Mouse (Mus musculus) heart, embryonic 15.5 days (tissue): ENCODE results near the gene Fam173b. TPM values are rescaled to one million over a fixed set of nuclear protein-coding genes. Genes with fewer than 3 reads are reported as not detected.

ENCODE experiments used
- ATAC-seq: fragments of 200-750 bp; cut with Nextera tagmentation; replicated peaks from 2 replicates; pipeline ENCODE4 v1.8.0; 2017; ENCODE audit warnings: low read depth, moderate TSS enrichment; ENCODE audit not compliant: insufficient number of reproducible peaks, insufficient read depth, low FRiP score
- H3K27ac ChIP-seq: fragments of 300-500 bp; sonication (generic); 2 replicates; pipeline ENCODE4 v1.5.1; 2015; ENCODE audit warnings: mild to moderate bottlenecking, inconsistent platforms
- H3K27me3 ChIP-seq: fragments of 300-500 bp; sonication (generic); 2 replicates; pipeline ENCODE4 v1.6.1; 2015; ENCODE audit warnings: inconsistent platforms
- H3K36me3 ChIP-seq: fragments of 300-500 bp; sonication (generic); 2 replicates; pipeline ENCODE4 v1.6.1; 2015; ENCODE audit warnings: mild to moderate bottlenecking, inconsistent platforms
- H3K4me1 ChIP-seq: fragments of 300-500 bp; sonication (generic); replicated peaks from 2 replicates; pipeline ENCODE4 v1.6.1; 2015; ENCODE audit warnings: inconsistent platforms
- H3K4me2 ChIP-seq: fragments of 300-500 bp; sonication (generic); 2 replicates; pipeline ENCODE4 v1.6.1; 2015; ENCODE audit warnings: inconsistent platforms, mild to moderate bottlenecking, moderate library complexity
- H3K4me3 ChIP-seq: fragments of 300-500 bp; sonication (generic); 2 replicates; pipeline ENCODE4 v1.5.1; 2015; ENCODE audit warnings: mild to moderate bottlenecking, inconsistent platforms
- H3K9ac ChIP-seq: fragments of 300-500 bp; sonication (generic); 2 replicates; pipeline ENCODE4 v1.6.1; 2015; ENCODE audit warnings: mild to moderate bottlenecking, inconsistent platforms
- H3K9me3 ChIP-seq: fragments of 300-500 bp; sonication (generic); replicated peaks from 2 replicates; pipeline ENCODE4 v1.6.1; 2016; ENCODE audit warnings: inconsistent platforms
- WGBS: fragments of 180-500 bp; shearing (Covaris S2); methylation state at CpG from one replicate; pipeline ENCODE4 v1.1.7; 2015; ENCODE audit warnings: mixed read lengths; 5-methylcytosine and 5-hydroxymethylcytosine counted together
- polyA plus RNA-seq: library from polyadenylated mRNA; unstranded; fragments of >200 nt; fragmentation: Nextera tagmentation; extraction: Ambion mirVana; gene quantifications from 2 replicates; pipeline ENCODE4 v1.2.1, GENCODE M21; 2015

The Fam173b gene
- polyA plus RNA-seq, 1 experiment from 2014 or later: 14.9 TPM

DNA sequence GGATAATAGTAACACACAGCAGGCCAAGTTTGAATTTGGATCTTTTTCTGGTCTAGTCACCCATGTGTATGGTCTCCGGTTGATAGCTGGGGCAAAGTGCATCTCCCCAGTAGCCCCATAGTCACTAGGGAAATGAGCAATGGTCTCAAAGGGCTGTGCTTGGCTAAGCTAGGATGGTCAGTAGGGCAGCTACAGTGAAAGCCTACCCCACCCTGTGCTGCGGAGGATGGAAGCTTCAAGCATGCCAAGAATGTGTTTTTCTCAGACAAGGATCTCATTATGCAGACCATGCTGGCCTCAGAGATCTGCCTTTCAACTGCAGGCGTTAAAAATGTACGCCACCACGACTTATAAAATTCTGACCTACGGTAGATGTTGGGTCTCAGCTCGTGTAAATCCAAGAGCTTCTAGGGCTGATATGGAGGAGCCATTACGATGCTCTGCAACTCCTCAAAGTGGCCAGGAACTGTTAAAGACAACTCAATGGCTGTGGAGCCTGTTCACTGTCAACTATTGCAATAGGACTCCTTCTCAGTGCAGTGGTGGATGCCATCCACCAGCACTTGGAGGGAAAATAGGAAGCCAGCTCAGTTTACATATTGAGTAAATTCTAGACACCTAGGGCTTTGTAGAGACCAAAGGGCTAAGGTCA, 12.5 kb upstream of the Fam173b start:
- WGBS: 29% methylated on average over 8 of the region's 8 CpGs
- Histone ChIP-seq H3K4me2 (no peak overlapping the region), H3K27me3 (no peaks in the 10 kb centered on the region), H3K27ac (no peak overlapping the region), H3K36me3 (peaks cover 47% of the 10 kb centered on the region), H3K9ac (no peak overlapping the region), H3K4me1 (peaks cover 12% of the 10 kb centered on the region), H3K9me3 (no peaks in the 10 kb centered on the region), H3K4me3 (no peak overlapping the region)
- no peak for ATAC-seq

DNA sequence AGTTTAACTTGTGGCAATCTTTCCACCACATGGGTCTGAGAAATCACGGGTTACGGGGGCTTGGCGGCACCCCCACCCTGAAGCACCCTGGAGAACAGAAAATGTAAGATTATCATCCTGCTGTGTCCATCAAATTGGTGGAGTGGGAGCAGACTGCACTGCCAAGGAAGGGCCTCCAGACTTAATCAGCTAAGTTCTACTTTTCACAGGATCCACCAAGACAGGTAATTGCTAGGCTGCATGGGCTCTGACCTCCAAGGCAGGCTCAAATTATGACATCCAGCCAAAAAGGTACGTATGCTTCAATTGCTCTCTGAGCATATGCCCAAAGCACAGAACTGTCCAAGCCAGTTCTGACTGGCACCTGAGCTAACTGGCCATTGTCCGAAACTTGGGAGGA, 11.5 kb upstream of the Fam173b start:
- H3K27ac ChIP-seq: no peak overlapping the region
- ATAC-seq: no peak
- H3K9me3 ChIP-seq: no peaks in the 10 kb centered on the region
- H3K4me1 ChIP-seq: peaks cover 9% of the 10 kb centered on the region
- peaks cover 57% of the 10 kb centered on the region for H3K36me3 ChIP-seq
- 86% methylated on average over 5 of the region's 5 CpGs for WGBS
- H3K27me3 ChIP-seq: no peaks in the 10 kb centered on the region
- no peak overlapping the region for H3K9ac ChIP-seq
- H3K4me3 ChIP-seq: no peak overlapping the region
- no peak overlapping the region for H3K4me2 ChIP-seq

DNA sequence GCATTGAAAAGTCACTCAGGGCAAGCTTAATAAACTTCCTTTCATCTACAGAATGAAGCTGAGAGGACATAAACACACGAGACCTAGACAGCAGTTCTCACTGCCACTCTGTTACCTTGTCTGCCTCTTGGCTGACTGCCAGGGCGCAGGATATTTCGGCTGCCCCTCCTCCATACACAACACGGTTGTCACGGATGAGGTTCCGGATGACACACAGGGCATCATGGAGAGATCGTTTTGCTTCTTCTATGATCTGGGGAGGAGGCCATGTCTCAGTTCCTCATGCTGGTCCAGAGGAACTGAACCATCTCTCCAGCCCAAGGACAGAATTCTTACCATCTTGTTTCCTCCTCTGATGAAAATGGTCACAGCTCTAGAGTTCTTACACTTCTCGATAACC, 9.1 kb upstream of the Fam173b start:
- 79% methylated on average over 8 of the region's 8 CpGs for WGBS
- Histone ChIP-seq H3K27ac (no peak overlapping the region), H3K36me3 (peaks cover 67% of the 10 kb centered on the region), H3K9me3 (no peaks in the 10 kb centered on the region), H3K4me2 (no peak overlapping the region), H3K27me3 (no peaks in the 10 kb centered on the region), H3K4me1 (peaks cover 6% of the 10 kb centered on the region), H3K9ac (no peak overlapping the region), H3K4me3 (no peak overlapping the region)
- no peak for ATAC-seq

DNA sequence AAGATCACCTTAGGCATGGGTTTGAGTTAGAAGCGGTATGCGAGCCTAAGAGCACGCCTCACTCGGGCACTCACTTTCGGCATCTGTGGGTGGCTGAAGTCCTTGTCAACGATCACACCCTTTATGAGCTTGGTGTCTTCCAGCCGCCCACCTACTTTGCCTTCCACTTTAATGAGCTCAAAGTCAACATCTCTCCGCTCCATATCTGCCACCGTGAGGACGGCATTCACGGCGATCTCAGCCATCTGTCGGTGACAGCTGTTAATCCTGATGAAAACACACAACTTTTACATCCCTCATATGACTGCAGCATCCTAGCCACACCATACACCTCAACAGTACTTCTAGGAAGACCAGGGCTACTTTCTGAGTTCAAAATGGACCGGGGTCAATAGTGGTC, 7.4 kb upstream of the Fam173b start:
- no peaks in the 10 kb centered on the region for H3K27me3 ChIP-seq
- WGBS: 87% methylated on average over 14 of the region's 14 CpGs
- H3K36me3 ChIP-seq: peaks cover 67% of the 10 kb centered on the region
- no peak overlapping the region for H3K4me2 ChIP-seq
- H3K4me3 ChIP-seq: no peak overlapping the region
- H3K9ac ChIP-seq: no peak overlapping the region
- no peak for ATAC-seq
- peaks cover 9% of the 10 kb centered on the region for H3K4me1 ChIP-seq
- H3K9me3 ChIP-seq: no peaks in the 10 kb centered on the region
- H3K27ac ChIP-seq: no peak overlapping the region

DNA sequence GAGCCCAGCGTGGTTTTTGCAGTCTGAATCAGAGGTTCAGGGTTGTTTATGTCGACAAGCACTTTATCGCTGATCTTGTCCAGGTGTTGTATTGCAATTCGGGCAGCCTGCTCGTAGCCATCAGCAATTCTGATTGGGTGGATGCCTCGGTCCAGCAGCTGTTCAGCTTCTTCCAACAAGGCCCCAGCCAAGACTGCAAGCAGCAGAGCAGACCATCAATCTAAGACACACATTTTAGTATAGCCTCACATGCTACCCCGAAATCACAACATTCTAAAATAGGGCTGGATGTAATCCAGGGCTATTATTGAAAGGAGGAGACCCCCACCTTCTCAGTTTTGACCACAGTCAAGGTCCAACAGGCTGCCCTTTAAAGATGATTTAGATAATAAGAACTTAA, 6.0 kb upstream of the Fam173b start:
- Histone ChIP-seq H3K4me3 (no peak overlapping the region), H3K9ac (no peak overlapping the region), H3K4me2 (no peak overlapping the region), H3K27ac (no peak overlapping the region), H3K27me3 (no peaks in the 10 kb centered on the region), H3K9me3 (no peaks in the 10 kb centered on the region), H3K36me3 (peaks cover 55% of the 10 kb centered on the region), H3K4me1 (peaks cover 21% of the 10 kb centered on the region)
- WGBS: 62% methylated on average over 7 of the region's 7 CpGs
- ATAC-seq: no peak

DNA sequence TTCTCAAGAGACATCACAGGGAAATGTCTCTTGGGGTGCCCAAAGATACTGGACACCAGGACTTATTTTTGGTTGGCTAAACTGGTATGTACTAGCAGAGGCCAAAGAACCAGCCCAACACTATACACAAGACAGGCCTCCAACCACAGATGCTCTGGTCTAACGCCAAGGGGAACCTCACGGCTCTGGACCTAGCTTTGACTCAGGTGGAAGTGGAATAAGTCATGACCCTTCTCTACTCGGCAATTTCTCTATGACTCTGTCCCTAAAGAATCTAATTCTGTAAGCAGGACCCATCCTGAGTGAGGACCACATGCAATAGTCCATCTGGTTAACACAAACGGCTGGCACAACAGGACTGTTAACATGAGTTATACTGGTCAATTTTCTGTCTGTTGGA, 1.8 kb upstream of the Fam173b start:
- H3K9ac ChIP-seq: no peak overlapping the region

DNA sequence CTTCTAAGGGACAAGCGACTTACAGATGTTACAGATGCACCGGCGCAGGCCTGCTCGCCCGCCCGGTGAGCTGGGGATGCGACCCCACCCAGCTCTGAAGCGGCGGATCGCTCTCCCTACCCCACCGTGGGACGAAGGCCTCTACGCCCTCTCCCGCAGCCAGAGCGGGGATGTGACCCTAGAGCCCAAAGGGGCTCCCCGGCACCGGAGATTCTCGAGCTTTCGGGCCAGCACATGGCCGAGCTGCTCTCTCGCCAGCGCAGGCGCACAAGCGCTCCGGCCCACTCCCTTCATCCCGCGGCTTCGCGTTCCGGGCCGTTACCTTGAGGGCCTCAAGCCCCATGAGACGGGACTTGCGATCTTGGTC, 390 bp upstream of the Fam173b start:
- Histone ChIP-seq H3K9ac (peak overlapping the region; percentile 80), H3K4me2 (peak overlapping the region; percentile 78), H3K4me3 (peak overlapping the region; percentile 76), H3K36me3 (0 out of 2 replicates have a peak, but pooled peaks cover 2% of the 10 kb centered on the region), H3K9me3 (no peaks in the 10 kb centered on the region), H3K27ac (peak overlapping the region; percentile 74), H3K27me3 (no peaks in the 10 kb centered on the region), H3K4me1 (peaks cover 31% of the 10 kb centered on the region)
- peak; percentile 68 for ATAC-seq
- under 1% methylated on average over 33 of the region's 33 CpGs for WGBS

More for the DNA sequence above, 1.8 kb upstream of the Fam173b start:
- peak overlapping the region; percentile 78 for H3K4me2 ChIP-seq
- peak overlapping the region; percentile 76; the same call in 1 of the 2 replicates for H3K4me3 ChIP-seq
- no peak for ATAC-seq
- H3K36me3 ChIP-seq: peaks cover 13% of the 10 kb centered on the region
- H3K27me3 ChIP-seq: no peaks in the 10 kb centered on the region
- H3K27ac ChIP-seq: no peak overlapping the region
- peaks cover 31% of the 10 kb centered on the region for H3K4me1 ChIP-seq
- WGBS: 62% methylated on average over 4 of the region's 4 CpGs
- no peaks in the 10 kb centered on the region for H3K9me3 ChIP-seq

DNA sequence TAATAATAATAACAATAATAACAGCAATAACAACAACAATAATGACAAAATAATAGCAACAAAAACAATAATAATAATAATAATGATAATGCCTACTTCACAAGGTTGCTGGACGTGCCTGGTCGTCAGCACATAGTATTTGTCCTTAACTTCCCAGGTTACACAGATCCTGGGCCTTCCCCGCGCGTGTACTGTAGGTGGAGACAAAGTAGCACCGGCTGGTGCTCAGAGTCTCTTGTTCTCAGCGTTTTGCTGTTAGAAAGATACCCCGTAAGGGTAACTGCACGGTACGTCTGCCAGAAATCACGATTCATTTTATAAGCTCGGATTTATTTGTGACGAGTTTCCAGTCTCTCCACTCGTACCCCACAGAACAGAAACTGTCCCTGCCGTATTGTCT, 774 bp downstream of the Fam173b start:
- H3K9me3 ChIP-seq: no peaks in the 10 kb centered on the region
- H3K4me2 ChIP-seq: peak overlapping the region; percentile 75
- peak overlapping the region; percentile 94 for H3K27ac ChIP-seq
- peak overlapping the region; percentile 96 for H3K9ac ChIP-seq
- 2% methylated on average over 15 of the region's 15 CpGs for WGBS
- H3K36me3 ChIP-seq: no peaks in the 10 kb centered on the region
- H3K27me3 ChIP-seq: no peaks in the 10 kb centered on the region
- ATAC-seq: peak; percentile 43; the same call in 1 of the 2 replicates
- peaks cover 36% of the 10 kb centered on the region for H3K4me1 ChIP-seq
- peak overlapping the region; percentile 76 for H3K4me3 ChIP-seq

DNA sequence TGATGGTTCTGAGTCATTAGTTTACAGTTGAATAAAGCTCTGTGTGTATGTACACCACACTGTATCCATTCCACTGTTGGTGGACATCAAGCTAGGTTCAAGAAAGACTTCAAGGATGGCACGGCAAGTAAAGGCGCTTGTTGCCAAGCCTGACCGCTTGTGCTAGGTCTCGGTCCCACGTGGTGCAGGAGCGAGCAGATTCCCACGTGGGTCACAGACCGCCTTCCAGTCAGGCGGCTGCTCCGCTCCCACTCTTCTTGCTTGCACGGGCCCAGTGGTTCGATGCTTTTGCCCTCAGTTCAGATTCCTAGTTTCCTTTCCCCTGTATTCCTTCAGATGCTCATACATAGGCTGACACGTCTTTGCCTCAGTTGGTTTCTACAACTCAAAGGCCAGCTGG, 1.5 kb downstream of the Fam173b start:
- Histone ChIP-seq H3K9me3 (no peaks in the 10 kb centered on the region), H3K4me3 (peak overlapping the region; percentile 76; the same call in 1 of the 2 replicates), H3K36me3 (no peaks in the 10 kb centered on the region), H3K9ac (no peak overlapping the region), H3K4me1 (peaks cover 36% of the 10 kb centered on the region), H3K27ac (0 out of 2 replicates have a peak overlapping the region, but pooled peaks have one; percentile 94), H3K4me2 (peak overlapping the region; percentile 75), H3K27me3 (no peaks in the 10 kb centered on the region)
- ATAC-seq: no peak
- 86% methylated on average over 13 of the region's 13 CpGs for WGBS

DNA sequence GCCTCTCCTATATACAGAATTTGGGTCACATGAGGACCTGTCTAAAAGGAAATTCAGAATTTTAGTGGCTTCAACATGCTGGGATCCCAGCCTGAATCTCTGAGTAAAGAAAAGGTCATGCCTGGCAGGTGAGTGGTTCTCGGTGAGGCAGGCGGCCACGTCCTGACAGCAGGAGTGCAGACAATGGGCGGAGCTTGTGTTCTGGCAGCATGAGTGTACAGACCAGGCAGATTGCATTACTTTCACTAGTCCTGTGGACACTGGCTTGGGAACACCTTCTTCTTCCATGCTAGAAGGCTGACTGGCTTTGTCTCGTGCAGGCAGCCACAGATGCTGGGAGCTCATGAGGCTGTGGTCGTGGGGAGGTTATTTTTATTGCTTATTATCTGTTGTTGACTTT, 5.2 kb downstream of the Fam173b start:
- Histone ChIP-seq H3K27me3 (no peaks in the 10 kb centered on the region), H3K27ac (no peak overlapping the region), H3K9me3 (no peaks in the 10 kb centered on the region), H3K4me2 (no peak overlapping the region), H3K9ac (no peak overlapping the region), H3K36me3 (no peaks in the 10 kb centered on the region; the same call in 1 of the 2 replicates), H3K4me3 (no peak overlapping the region), H3K4me1 (peaks cover 14% of the 10 kb centered on the region)
- WGBS: 48% methylated on average over 6 of the region's 6 CpGs
- no peak for ATAC-seq

DNA sequence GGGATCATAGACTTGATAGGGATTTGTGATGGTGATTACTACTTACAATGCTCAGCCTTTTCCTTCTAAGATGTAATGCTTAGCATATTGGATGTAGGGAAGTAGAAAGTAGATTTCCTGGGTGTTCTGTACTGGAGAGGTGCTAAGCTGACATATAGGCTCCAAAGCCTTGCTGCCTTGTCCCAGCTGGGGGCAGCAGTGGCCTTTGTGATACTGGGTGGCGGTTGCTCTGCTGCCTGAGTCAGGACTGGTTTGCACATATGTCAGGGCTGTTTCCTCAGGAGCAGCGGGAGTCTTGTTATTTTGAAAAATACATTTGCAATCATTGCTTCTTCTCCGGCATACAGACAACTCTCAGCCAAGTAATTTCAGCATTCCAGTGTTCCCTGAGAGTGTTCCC, 9.4 kb downstream of the Fam173b start:
- Histone ChIP-seq H3K4me2 (no peak overlapping the region), H3K27ac (no peak overlapping the region), H3K9me3 (no peaks in the 10 kb centered on the region), H3K36me3 (no peaks in the 10 kb centered on the region; the same call in 1 of the 2 replicates), H3K9ac (no peak overlapping the region), H3K27me3 (no peaks in the 10 kb centered on the region), H3K4me1 (peaks cover 5% of the 10 kb centered on the region), H3K4me3 (no peak overlapping the region)
- no peak for ATAC-seq
- 70% methylated on average over 3 of the region's 3 CpGs for WGBS

DNA sequence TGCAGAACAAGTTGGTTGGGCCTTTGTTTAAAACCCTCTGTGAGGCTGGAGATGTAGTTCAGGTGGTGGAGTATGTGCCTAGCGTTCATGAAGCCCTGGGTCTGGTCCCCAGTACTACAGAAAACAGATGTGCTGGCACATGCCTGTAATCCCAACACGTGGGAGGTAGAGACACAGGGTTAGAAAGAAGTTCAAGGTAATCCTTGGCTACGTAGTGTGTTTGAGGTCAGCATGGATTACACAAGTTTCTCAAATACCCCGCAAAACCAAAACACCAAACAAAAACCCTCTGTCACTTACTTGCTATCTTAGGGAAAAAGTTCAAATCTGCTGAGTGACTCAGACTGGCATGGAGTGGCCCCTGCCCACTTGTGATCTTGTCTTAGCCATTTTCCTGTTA, 10.3 kb downstream of the Fam173b start:
- H3K27me3 ChIP-seq: no peaks in the 10 kb centered on the region
- no peak overlapping the region for H3K27ac ChIP-seq
- H3K36me3 ChIP-seq: peaks cover 3% of the 10 kb centered on the region; the same call in 1 of the 2 replicates
- H3K4me1 ChIP-seq: peaks cover under 1% of the 10 kb centered on the region
- 88% methylated on average over 4 of the region's 4 CpGs for WGBS
- H3K4me2 ChIP-seq: no peak overlapping the region
- no peaks in the 10 kb centered on the region for H3K9me3 ChIP-seq
- H3K9ac ChIP-seq: no peak overlapping the region
- no peak overlapping the region for H3K4me3 ChIP-seq
- ATAC-seq: no peak
